Mouse (Mus musculus) heart, postnatal 0 days (tissue): ENCODE results near the gene P2rx1. TPM values are rescaled to one million over a fixed set of nuclear protein-coding genes. Genes with fewer than 3 reads are reported as not detected.

Source experiments
- ATAC-seq: fragments of 200-750 bp; cut with Nextera tagmentation; 2 replicates; pipeline ENCODE4 v1.8.0; 2017; ENCODE audit warnings: low read depth, moderate number of reproducible peaks, moderate library complexity; ENCODE audit not compliant: insufficient read depth
- DNase-seq: peaks from one replicate; pipeline ENCODE4 v3.0.0-alpha.2; 2016; ENCODE audit warnings: low spot score
- H3K27ac ChIP-seq: fragments of 300-500 bp; sonication (generic); 2 replicates; pipeline ENCODE4 v1.5.1; 2014; ENCODE audit warnings: low read depth, mild to moderate bottlenecking
- H3K27me3 ChIP-seq: fragments of 300-500 bp; sonication (generic); 2 replicates; pipeline ENCODE4 v1.6.1; 2014; ENCODE audit warnings: low read length, mixed read lengths; ENCODE audit not compliant: control insufficient read depth, insufficient read depth
- H3K36me3 ChIP-seq: fragments of 300-500 bp; sonication (generic); replicated peaks from 2 replicates; pipeline ENCODE4 v1.6.1; 2014; ENCODE audit warnings: low read length, mixed read lengths; ENCODE audit not compliant: control insufficient read depth, insufficient read depth
- H3K4me1 ChIP-seq: fragments of 300-500 bp; sonication (generic); 2 replicates; pipeline ENCODE4 v1.6.1; 2014; ENCODE audit warnings: antibody characterized with exemption; ENCODE audit not compliant: control insufficient read depth, insufficient read depth
- H3K4me2 ChIP-seq: fragments of 300-500 bp; sonication (generic); 2 replicates; pipeline ENCODE4 v1.6.1; 2014; ENCODE audit warnings: low read depth, mild to moderate bottlenecking, low read length, moderate library complexity
- H3K4me3 ChIP-seq: fragments of 300-500 bp; sonication (generic); 2 replicates; pipeline ENCODE4 v1.5.1; 2014; ENCODE audit warnings: low read depth, low read length
- H3K9ac ChIP-seq: fragments of 300-500 bp; sonication (generic); replicated peaks from 2 replicates; pipeline ENCODE4 v1.6.1; 2014; ENCODE audit warnings: low read depth, low read length, mixed read lengths
- H3K9me3 ChIP-seq: fragments of 300-500 bp; sonication (generic); replicated peaks from 2 replicates; pipeline ENCODE4 v1.6.1; 2016; ENCODE audit warnings: low read length; ENCODE audit not compliant: control insufficient read depth
- CTCF ChIP-seq: IDR thresholded peaks from 2 replicates; pipeline ENCODE4 v1.5.1; 2016; ENCODE audit warnings: antibody characterized with exemption, control low read depth, low read depth
- EP300 ChIP-seq: IDR thresholded peaks from 2 replicates; pipeline ENCODE4 v1.6.1; 2016; ENCODE audit warnings: antibody characterized with exemption, low read depth
- WGBS: fragments of 180-500 bp; shearing (Covaris S2); extraction: QIAGEN DNeasy Blood & Tissue Kit; methylation state at CpG from one replicate; pipeline ENCODE4 v1.1.7; 2014; 5-methylcytosine and 5-hydroxymethylcytosine counted together
- polyA plus RNA-seq: library from polyadenylated mRNA; unstranded; fragments of >200 nt; fragmentation: Nextera tagmentation; extraction: Ambion mirVana; gene quantifications from 2 replicates; pipeline ENCODE4 v1.2.1, GENCODE M21; 2015
- total RNA-seq: library from RNA; depleted of rRNA; stranded (reverse); fragments of >200 nt; gene quantifications from 2 replicates; pipeline ENCODE4 v1.2.3, GENCODE M21; 2014; ENCODE audit warnings: low replicate concordance

The P2rx1 gene
- total and polyA plus RNA-seq, 2 experiments from 2014 or later: 0.71 to 24.8 TPM

DNA sequence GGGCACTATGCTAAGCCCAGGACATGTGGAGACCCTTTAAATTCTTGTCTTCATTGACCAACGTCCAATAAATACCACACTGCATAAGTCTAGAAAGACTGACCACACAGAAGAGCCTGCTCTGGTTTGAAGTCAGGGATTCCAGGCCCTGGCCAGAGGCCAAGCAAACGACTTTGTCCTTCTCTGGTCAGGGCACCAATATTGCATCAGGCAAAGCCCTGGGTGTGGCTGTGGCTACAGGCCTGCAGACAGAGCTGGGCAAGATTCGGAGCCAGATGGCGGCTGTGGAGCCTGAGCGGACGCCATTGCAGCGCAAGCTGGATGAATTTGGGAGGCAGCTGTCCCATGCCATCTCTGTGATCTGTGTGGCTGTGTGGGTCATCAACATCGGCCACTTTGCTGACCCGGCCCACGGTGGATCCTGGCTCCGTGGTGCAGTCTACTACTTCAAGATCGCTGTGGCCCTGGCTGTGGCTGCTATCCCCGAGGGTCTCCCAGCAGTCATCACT is 23.9 kb upstream of the P2rx1 start:
- H3K4me3 ChIP-seq: no peak overlapping the region
- no peak for DNase-seq
- no peaks in the 10 kb centered on the region for H3K36me3 ChIP-seq
- WGBS: 76% methylated on average over 13 of the region's 13 CpGs
- H3K4me2 ChIP-seq: no peak overlapping the region
- H3K9ac ChIP-seq: no peak overlapping the region
- no peaks in the 10 kb centered on the region for H3K9me3 ChIP-seq
- TF ChIP-seq EP300: no peak
- no peaks in the 10 kb centered on the region for H3K27me3 ChIP-seq
- no peak overlapping the region for H3K27ac ChIP-seq
- H3K4me1 ChIP-seq: no peaks in the 10 kb centered on the region
- ATAC-seq: no peak

DNA sequence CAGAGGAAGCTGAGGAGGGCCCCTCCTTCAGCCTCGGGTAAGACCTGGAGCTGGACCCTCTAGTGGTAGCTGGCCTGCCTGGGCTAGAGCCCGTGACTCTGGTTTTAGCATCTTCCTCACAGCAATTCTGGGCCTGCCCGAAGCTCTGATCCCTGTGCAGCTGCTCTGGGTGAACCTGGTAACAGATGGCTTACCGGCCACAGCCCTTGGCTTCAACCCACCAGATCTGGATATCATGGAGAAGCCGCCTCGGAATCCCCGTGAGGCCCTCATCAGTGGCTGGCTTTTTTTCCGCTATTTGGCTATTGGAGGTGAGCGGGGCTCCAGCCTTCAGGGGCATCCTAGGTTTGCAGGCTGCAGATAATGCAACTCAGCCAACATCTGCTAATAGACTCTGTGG is 16.4 kb upstream of the P2rx1 start:
- H3K4me1 ChIP-seq: no peaks in the 10 kb centered on the region
- H3K36me3 ChIP-seq: no peaks in the 10 kb centered on the region
- H3K27me3 ChIP-seq: no peaks in the 10 kb centered on the region
- no peaks in the 10 kb centered on the region for H3K9me3 ChIP-seq
- no peak overlapping the region for H3K27ac ChIP-seq
- ATAC-seq (no peak), DNase-seq (no peak)
- no peak for TF ChIP-seq CTCF
- TF ChIP-seq EP300: no peak
- H3K4me3 ChIP-seq: no peak overlapping the region
- no peak overlapping the region for H3K4me2 ChIP-seq
- WGBS: 81% methylated on average over 9 of the region's 9 CpGs
- no peak overlapping the region for H3K9ac ChIP-seq

DNA sequence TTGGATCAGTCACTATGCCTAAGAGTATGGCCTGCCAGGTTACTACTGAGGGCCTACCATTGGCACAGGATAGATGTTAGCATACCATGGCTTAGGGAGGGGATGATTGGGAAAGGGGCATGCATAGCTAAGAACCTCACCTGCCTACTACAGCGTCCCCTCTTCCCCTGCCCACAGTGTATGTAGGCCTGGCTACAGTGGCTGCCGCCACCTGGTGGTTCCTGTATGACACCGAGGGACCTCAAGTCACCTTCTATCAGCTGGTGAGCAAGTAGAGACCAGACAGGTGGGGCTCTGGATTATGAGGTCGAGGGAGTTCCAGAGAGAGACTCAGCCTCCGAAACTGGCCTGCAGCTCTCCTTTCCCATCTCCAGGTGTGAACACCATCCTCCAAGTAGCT is 15.6 kb upstream of the P2rx1 start:
- no peak for ATAC-seq
- Histone ChIP-seq H3K36me3 (no peaks in the 10 kb centered on the region), H3K4me2 (no peak overlapping the region), H3K9ac (no peak overlapping the region), H3K27me3 (no peaks in the 10 kb centered on the region), H3K9me3 (no peaks in the 10 kb centered on the region), H3K4me3 (no peak overlapping the region), H3K4me1 (no peaks in the 10 kb centered on the region), H3K27ac (no peak overlapping the region)
- TF ChIP-seq EP300 (no peak), CTCF (peak; percentile 66)
- 45% methylated on average over 5 of the region's 5 CpGs for WGBS
- DNase-seq: no peak

DNA sequence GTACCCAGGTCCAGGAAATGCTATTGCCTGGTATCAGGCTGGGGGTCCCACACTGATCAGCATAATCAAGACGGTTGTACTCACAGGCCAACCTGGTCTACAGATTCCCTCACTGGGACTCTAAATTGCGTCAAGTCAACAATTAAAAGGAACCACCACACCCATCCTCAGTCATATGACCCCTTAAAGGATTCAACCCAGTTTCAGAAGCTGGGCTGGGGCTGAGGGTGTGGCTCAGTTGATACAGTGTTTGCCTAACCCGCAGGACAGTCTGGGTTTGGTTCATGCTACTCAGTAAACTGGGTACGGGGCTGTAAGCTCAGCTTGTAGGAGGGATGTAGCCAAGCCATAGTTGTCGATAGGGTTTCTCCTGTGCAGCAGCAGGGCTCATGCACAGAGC is 12.2 kb upstream of the P2rx1 start:
- Histone ChIP-seq H3K4me2 (no peak overlapping the region), H3K9me3 (no peaks in the 10 kb centered on the region), H3K9ac (no peak overlapping the region), H3K27me3 (no peaks in the 10 kb centered on the region), H3K4me1 (peaks cover 6% of the 10 kb centered on the region; the same call in 1 of the 2 replicates), H3K4me3 (no peak overlapping the region), H3K27ac (no peak overlapping the region), H3K36me3 (no peaks in the 10 kb centered on the region)
- DNase-seq (no peak), ATAC-seq (no peak)
- no peak for TF ChIP-seq EP300
- no peak for TF ChIP-seq CTCF
- WGBS: 76% methylated on average over 5 of the region's 5 CpGs

DNA sequence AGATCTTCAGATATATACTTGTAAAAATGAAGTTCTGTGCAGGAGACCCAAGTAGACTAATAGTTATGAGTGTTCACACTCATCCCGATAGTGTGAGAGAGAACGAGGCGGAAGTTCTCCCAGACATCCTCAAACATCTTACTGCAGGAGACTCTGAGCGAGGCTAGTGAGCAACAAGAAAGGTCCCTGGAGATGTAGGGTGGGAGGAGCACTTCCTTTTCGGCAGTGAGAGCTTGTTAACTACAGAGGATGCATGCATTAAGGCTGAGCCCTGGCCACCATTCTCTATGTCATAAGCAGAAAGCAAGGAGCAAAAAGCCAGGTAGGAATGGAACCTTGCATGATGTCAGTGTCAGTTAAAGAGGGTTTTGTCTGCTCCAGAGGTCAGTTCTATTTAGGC is 11.7 kb upstream of the P2rx1 start:
- no peaks in the 10 kb centered on the region for H3K36me3 ChIP-seq
- H3K27ac ChIP-seq: no peak overlapping the region
- H3K9me3 ChIP-seq: no peaks in the 10 kb centered on the region
- no peaks in the 10 kb centered on the region for H3K27me3 ChIP-seq
- no peak overlapping the region for H3K4me2 ChIP-seq
- 54% methylated on average over 5 of the region's 5 CpGs for WGBS
- no peak overlapping the region for H3K9ac ChIP-seq
- ATAC-seq (no peak), DNase-seq (no peak)
- H3K4me1 ChIP-seq: peaks cover 6% of the 10 kb centered on the region; the same call in 1 of the 2 replicates
- no peak overlapping the region for H3K4me3 ChIP-seq
- TF ChIP-seq EP300: no peak
- no peak for TF ChIP-seq CTCF

DNA sequence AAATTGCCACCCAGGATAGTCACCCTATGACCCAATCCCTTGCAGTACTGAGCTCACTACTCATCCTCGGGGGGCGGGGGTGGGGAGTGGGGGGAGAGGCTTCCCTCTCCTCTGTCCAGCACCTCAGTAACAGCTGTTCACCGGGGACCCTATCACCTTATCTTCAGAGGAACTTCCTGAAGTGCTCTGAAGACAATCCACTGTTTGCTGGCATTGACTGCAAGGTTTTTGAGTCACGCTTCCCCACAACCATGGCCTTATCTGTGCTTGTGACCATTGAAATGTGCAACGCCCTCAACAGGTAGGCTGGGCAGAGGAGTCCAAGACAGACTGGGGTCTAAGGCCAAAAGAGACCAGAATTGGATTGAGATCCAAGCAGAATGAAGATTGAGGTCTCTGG is 11.1 kb upstream of the P2rx1 start:
- Histone ChIP-seq H3K9me3 (no peaks in the 10 kb centered on the region), H3K27ac (no peak overlapping the region), H3K9ac (no peak overlapping the region), H3K27me3 (no peaks in the 10 kb centered on the region), H3K4me1 (peaks cover 6% of the 10 kb centered on the region; the same call in 1 of the 2 replicates), H3K4me2 (no peak overlapping the region), H3K4me3 (no peak overlapping the region), H3K36me3 (no peaks in the 10 kb centered on the region)
- TF ChIP-seq CTCF (no peak), EP300 (no peak)
- DNase-seq (no peak), ATAC-seq (no peak)
- 47% methylated on average over 5 of the region's 5 CpGs for WGBS
